Mouse (Mus musculus): ENCODE measurements around the gene Agt.

DNA sequence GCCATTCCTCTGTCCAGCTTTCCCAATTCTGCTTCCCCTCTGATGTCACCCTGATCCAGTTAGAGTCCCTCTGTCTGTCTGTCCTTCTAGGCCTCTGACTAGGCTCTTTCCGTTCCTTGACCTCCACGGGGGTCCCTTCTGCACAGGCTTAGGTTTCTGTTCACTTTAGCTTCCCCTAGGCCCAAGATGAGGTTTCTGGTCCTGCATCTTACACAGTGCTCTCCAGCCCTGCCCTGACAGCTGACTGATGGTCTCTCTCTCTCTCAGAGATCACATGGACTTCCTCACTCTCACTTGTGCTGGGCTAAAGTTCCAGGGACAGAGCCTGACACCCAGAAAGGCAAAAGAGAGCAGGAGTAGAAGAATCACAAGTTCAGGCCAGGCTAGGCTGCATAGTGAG is 17.1 kb upstream of the Agt start:
- no peak for TF ChIP-seq CTCF (IDR thresholded peaks at IDR 0.05; ENCODE audit: extremely low read depth, insufficient read depth, insufficient read length, insufficient replicate concordance)
- no peak for TF ChIP-seq POLR2A (IDR thresholded peaks at IDR 0.05; ENCODE audit: low read depth, low read length)

All from spleen, adult 2 months (tissue).